Mouse (Mus musculus) left cerebral cortex, postnatal 10 days (tissue): ENCODE measurements around the gene Gm45717. TPM values are rescaled to one million over a fixed set of nuclear protein-coding genes. Genes with fewer than 3 reads are reported as not detected.
"Not testable (repeated sequence)": the region's sequence is repeated elsewhere in the genome, so short reads cannot be mapped to it uniquely, and the experiment has no call there.

Source experiments
- DNase-seq, 2 experiments: peaks; one replicate each; pipeline ENCODE4 v3.0.0; 2021 to 2022; ENCODE audit warnings: low spot score in 2 of 2, mixed read lengths in 1 of 2; ENCODE audit errors: extremely low spot score in 1 of 2
- intact Hi-C: fragments of 180-260 bp; cut with DNase I; formaldehyde crosslinking; loops from one replicate; pipeline ENCODE4 v1.15.1; 2025
- total RNA-seq, 2 experiments: library from RNA; stranded (reverse); gene quantifications; 2 replicates each; pipeline ENCODE4 v1.2.3; 2021

Gene Gm45717
- total RNA-seq = not detected

- DNase-seq = peak in 1 of 2 experiments; percentile 73
- intact Hi-C loops = loop anchor here (5.0 kb wide), 1 partner anchor 51 kb away; no protein-coding TSS in a partner anchor
Measured at GRCm38 (mm10) chr7:140955758-140956555, at the start of gene Gm45717, which contains the start of gene Ifitm2. Gm45717 (minus strand) TSS chr7:140955937. Ifitm2 (minus strand) TSS chr7:140955987.

GRCm38 (mm10) chr7:141003248-141004010 lies 47.7 kb upstream of the Gm45717 start:
- intact Hi-C loops = no loop called here
- DNase-seq = no peak

GRCm38 (mm10) chr7:141000881-141001708 lies 45.4 kb upstream of the Gm45717 start:
- intact Hi-C loops = no loop called here
- DNase-seq = no peak

- no peak for DNase-seq
- intact Hi-C loops = no loop called here
Measured at GRCm38 (mm10) chr7:140998853-140999700, 43.3 kb upstream of the Gm45717 start.

GRCm38 (mm10) chr7:140997817-140998216 lies 42.1 kb upstream of the Gm45717 start:
- intact Hi-C loops = no loop called here
- DNase-seq = no peak

- no peak for DNase-seq
- intact Hi-C loops = no loop called here
Measured at GRCm38 (mm10) chr7:140991117-140991689, 35.5 kb upstream of the Gm45717 start.

GRCm38 (mm10) chr7:140990622-140991021 lies 34.9 kb upstream of the Gm45717 start:
- no peak for DNase-seq
- intact Hi-C loops = no loop called here

GRCm38 (mm10) chr7:140990185-140990584 lies 34.4 kb upstream of the Gm45717 start:
- DNase-seq = no peak
- intact Hi-C loops = no loop called here

- intact Hi-C loops = no loop called here
- DNase-seq = no peak
Measured at GRCm38 (mm10) chr7:140989022-140989421, 33.3 kb upstream of the Gm45717 start.

GRCm38 (mm10) chr7:140987182-140988138 lies 31.7 kb upstream of the Gm45717 start:
- intact Hi-C loops = no loop called here
- no peak for DNase-seq

GRCm38 (mm10) chr7:140982971-140983370 lies 27.2 kb upstream of the Gm45717 start:
- intact Hi-C loops = no loop called here

GRCm38 (mm10) chr7:140981704-140982103 lies 26.0 kb upstream of the Gm45717 start:
- intact Hi-C loops = no loop called here
- DNase-seq = no peak

More at GRCm38 (mm10) chr7:140982971-140983370, 27.2 kb upstream of the Gm45717 start:
- no peak for DNase-seq

- intact Hi-C loops, DNase-seq: not testable (repeated sequence)
Measured at GRCm38 (mm10) chr7:140976720-140977119, 21.0 kb upstream of the Gm45717 start.

GRCm38 (mm10) chr7:140975465-140975864 lies 19.7 kb upstream of the Gm45717 start:
- no peak for DNase-seq
- intact Hi-C loops = no loop called here

- DNase-seq = no peak
- intact Hi-C loops = no loop called here
Measured at GRCm38 (mm10) chr7:140974940-140975339, 19.2 kb upstream of the Gm45717 start.

GRCm38 (mm10) chr7:140973396-140974165 lies 17.8 kb upstream of the Gm45717 start:
- intact Hi-C loops = no loop called here
- DNase-seq = no peak
